Mouse (Mus musculus) neural tube, embryonic 14.5 days (tissue): Measurements from ENCODE around the gene Rnf38. TPM values are rescaled to one million over a fixed set of nuclear protein-coding genes. Genes with fewer than 3 reads are reported as not detected.

Experiments
- ATAC-seq: fragments of 200-750 bp; cut with Nextera tagmentation; 2 replicates; pipeline ENCODE4 v1.8.0; 2017; ENCODE audit warnings: low read depth, mild to moderate bottlenecking, moderate TSS enrichment, moderate library complexity
- H3K27ac ChIP-seq: fragments of 300-500 bp; sonication (generic); 2 replicates; pipeline ENCODE4 v1.5.1; 2014; ENCODE audit warnings: low read depth, mild to moderate bottlenecking, control low read depth, low read length, moderate library complexity, mixed read lengths
- H3K27me3 ChIP-seq: fragments of 300-500 bp; sonication (generic); 2 replicates; pipeline ENCODE4 v1.6.1; 2014; ENCODE audit warnings: low read length; ENCODE audit not compliant: control insufficient read depth, insufficient read depth
- H3K36me3 ChIP-seq: fragments of 300-500 bp; sonication (generic); 2 replicates; pipeline ENCODE4 v1.6.1; 2014; ENCODE audit warnings: low read length, mixed read lengths; ENCODE audit not compliant: control insufficient read depth, insufficient read depth
- H3K4me1 ChIP-seq: fragments of 300-500 bp; sonication (generic); 2 replicates; pipeline ENCODE4 v1.6.1; 2014; ENCODE audit warnings: low read length; ENCODE audit not compliant: control insufficient read depth, insufficient read depth
- H3K4me2 ChIP-seq: fragments of 300-500 bp; sonication (generic); 2 replicates; pipeline ENCODE4 v1.6.1; 2014; ENCODE audit warnings: mild to moderate bottlenecking, low read depth, low read length, control low read depth
- H3K4me3 ChIP-seq: fragments of 300-500 bp; sonication (generic); 2 replicates; pipeline ENCODE4 v1.5.1; 2014; ENCODE audit warnings: low read depth, low read length, control low read depth, mixed read lengths
- H3K9ac ChIP-seq: fragments of 300-500 bp; sonication (generic); replicated peaks from 2 replicates; pipeline ENCODE4 v1.6.1; 2014; ENCODE audit warnings: low read depth, mild to moderate bottlenecking, control low read depth, low read length, mixed read lengths
- H3K9me3 ChIP-seq: fragments of 300-500 bp; sonication (generic); 2 replicates; pipeline ENCODE4 v1.6.1; 2016; ENCODE audit warnings: low read length; ENCODE audit not compliant: control insufficient read depth
- WGBS: fragments of 180-500 bp; shearing (Covaris S2); extraction: QIAGEN DNeasy Blood & Tissue Kit; methylation state at CpG from one replicate; pipeline ENCODE4 v1.1.7; 2014; 5-methylcytosine and 5-hydroxymethylcytosine counted together
- polyA plus RNA-seq: library from polyadenylated mRNA; unstranded; fragments of >200 nt; fragmentation: Nextera tagmentation; extraction: Ambion mirVana; gene quantifications from 2 replicates; pipeline ENCODE4 v1.2.1, GENCODE M21; 2014

The Rnf38 gene
- polyA plus RNA-seq, 1 experiment from 2014 or later = 47.9 TPM

DNA sequence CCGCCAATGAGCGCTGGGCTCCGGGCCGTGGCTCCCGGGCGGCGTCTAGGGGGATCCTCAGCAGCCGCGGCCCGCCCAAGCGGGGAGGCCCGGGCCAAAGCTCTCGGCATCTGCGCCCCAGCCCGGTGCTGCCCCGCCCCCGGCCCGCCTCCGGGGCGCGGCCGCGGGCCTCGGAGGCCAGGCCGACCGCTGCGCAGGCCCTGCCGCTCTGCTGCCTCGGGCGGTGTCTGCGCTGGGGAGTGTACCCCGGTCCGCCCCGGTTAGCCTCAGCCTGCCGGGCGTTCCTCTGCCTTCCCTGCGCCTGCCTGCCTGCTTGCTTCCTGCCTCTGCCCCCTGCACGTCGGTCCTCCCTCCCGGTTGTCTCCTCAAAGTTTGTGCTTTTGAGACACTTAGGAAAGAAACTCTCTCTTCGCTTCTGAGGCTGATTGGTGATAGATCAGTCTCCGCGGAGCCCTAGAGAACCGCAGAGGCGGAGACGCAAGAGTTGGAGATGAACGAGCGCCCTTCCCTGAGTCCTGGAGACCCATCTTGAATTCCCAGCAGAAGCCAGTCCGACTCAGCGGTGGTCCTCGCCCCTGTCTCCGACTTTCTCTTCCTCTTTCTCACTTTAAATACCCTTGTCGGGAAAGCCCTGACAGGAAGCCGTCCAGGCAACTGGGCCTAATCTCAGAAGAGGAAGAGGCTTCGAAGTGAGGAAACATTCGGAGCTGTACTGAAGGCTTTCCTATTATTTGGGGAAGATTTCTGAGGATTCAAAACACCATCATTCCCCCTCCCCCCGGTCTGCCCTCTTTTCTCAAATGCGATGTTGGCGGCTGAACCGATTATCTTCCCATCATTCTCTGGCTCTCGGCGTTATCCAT, 646 bp upstream of the Rnf38 start:
- H3K4me1 ChIP-seq = peaks cover 21% of the 10 kb centered on the region; the same call in 1 of the 2 replicates
- H3K4me2 ChIP-seq = peak overlapping the region; percentile 79
- no peaks in the 10 kb centered on the region for H3K36me3 ChIP-seq
- H3K9me3 ChIP-seq = no peaks in the 10 kb centered on the region
- H3K9ac ChIP-seq = peak overlapping the region; percentile 95
- peak; percentile 97 for ATAC-seq
- H3K27ac ChIP-seq = peak overlapping the region; percentile 87
- H3K4me3 ChIP-seq = peak overlapping the region; percentile 65
- under 1% methylated on average over 49 of the region's 62 CpGs for WGBS
- no peaks in the 10 kb centered on the region for H3K27me3 ChIP-seq

DNA sequence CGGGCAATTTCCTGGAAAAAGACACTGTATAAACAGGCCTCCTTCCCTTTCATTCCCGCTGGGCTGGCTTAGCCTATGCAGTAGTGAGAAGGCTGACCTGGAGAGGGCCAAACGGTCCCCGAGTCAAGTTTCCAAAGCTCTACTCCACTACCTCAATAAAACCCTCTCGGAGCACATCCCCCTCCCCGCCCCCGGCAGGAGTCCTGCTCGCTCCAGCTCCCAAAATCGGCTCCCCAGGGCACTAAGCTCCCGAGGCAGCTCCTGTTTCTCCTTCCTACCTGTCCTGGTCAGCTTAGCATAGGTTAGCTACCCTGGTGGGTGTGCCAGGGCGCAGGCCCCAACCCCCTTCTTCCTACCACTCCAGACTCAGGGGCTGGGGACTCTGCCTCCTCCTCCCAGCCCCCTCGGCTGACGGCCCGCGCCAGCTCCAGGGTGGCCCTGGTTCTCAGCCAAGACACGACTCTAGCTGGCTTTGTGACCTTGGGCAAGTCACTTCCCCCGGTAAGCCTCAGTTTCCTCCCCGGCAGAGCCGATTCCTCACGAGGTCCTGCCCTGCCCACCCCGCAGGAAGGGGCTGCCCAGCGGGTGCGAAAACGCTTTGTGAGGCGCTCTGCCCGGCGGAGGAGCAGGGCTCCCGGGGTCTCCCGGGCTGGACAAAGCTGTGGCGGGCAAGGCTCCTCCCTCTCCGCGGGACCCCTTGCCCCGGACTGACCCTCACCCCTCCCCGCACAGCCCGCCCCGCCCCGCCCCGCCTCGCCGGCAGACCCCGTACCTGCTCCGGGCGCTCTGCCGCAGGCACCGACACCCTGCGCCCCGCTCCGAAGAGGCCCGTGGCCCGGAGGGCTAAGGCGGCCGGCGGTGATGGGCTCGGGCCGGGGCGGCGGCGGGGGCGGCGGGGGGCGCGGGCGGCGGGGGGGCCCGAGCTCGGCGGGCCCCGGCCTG, 547 bp downstream of the Rnf38 start:
- Histone ChIP-seq H3K4me1 (peaks cover 22% of the 10 kb centered on the region), H3K36me3 (no peaks in the 10 kb centered on the region), H3K4me2 (peak overlapping the region; percentile 79), H3K27me3 (no peaks in the 10 kb centered on the region), H3K9ac (peak overlapping the region; percentile 95), H3K4me3 (peak overlapping the region; percentile 65), H3K9me3 (no peaks in the 10 kb centered on the region), H3K27ac (peak overlapping the region; percentile 87)
- WGBS = under 1% methylated on average over 43 of the region's 68 CpGs
- ATAC-seq = peak; percentile 59

GRCm38 (mm10) chr4:44225128-44225527, 8.5 kb downstream of the Rnf38 start:
- ATAC-seq = no peak
- Histone ChIP-seq H3K9ac (no peak overlapping the region), H3K4me1 (peaks cover 6% of the 10 kb centered on the region; the same call in 1 of the 2 replicates), H3K9me3 (no peaks in the 10 kb centered on the region), H3K4me2 (no peak overlapping the region), H3K27ac (no peak overlapping the region), H3K36me3 (no peaks in the 10 kb centered on the region), H3K4me3 (no peak overlapping the region), H3K27me3 (no peaks in the 10 kb centered on the region)
- 89% methylated on average over 10 of the region's 10 CpGs for WGBS

GRCm38 (mm10) chr4:44224141-44224540, 9.4 kb downstream of the Rnf38 start:
- Histone ChIP-seq H3K9me3 (no peaks in the 10 kb centered on the region), H3K36me3 (no peaks in the 10 kb centered on the region), H3K4me1 (peaks cover 6% of the 10 kb centered on the region; the same call in 1 of the 2 replicates), H3K27ac (no peak overlapping the region), H3K9ac (no peak overlapping the region), H3K27me3 (no peaks in the 10 kb centered on the region), H3K4me3 (no peak overlapping the region), H3K4me2 (no peak overlapping the region)
- ATAC-seq = no peak
- 21% methylated on average over 9 of the region's 9 CpGs for WGBS

- no peak overlapping the region for H3K27ac ChIP-seq
- H3K4me1 ChIP-seq = peaks cover 6% of the 10 kb centered on the region; the same call in 1 of the 2 replicates
- H3K4me2 ChIP-seq = no peak overlapping the region
- no peak overlapping the region for H3K9ac ChIP-seq
- no peaks in the 10 kb centered on the region for H3K36me3 ChIP-seq
- no peaks in the 10 kb centered on the region for H3K9me3 ChIP-seq
- H3K4me3 ChIP-seq = no peak overlapping the region
- no peaks in the 10 kb centered on the region for H3K27me3 ChIP-seq
- no peak for ATAC-seq
- whole genome bisulfite sequencing = 76% methylated on average over 4 of the region's 4 CpGs
Measured at GRCm38 (mm10) chr4:44223444-44223843, 10.1 kb downstream of the Rnf38 start.

- 74% methylated on average over 10 of the region's 10 CpGs for WGBS
- H3K4me1 ChIP-seq = no peaks in the 10 kb centered on the region
Measured at GRCm38 (mm10) chr4:44216797-44217442, 16.7 kb downstream of the Rnf38 start.

GRCm38 (mm10) chr4:44199968-44200367, 33.6 kb downstream of the Rnf38 start:
- H3K4me3 ChIP-seq = no peak overlapping the region
- no peaks in the 10 kb centered on the region for H3K27me3 ChIP-seq
- no peak overlapping the region for H3K4me2 ChIP-seq
- no peaks in the 10 kb centered on the region for H3K36me3 ChIP-seq
- no peak overlapping the region for H3K27ac ChIP-seq
- no peaks in the 10 kb centered on the region for H3K9me3 ChIP-seq
- H3K4me1 ChIP-seq = no peaks in the 10 kb centered on the region
- no peak overlapping the region for H3K9ac ChIP-seq
- no peak for ATAC-seq
- WGBS = 78% methylated on average over 1 of the region's 1 CpGs

More at GRCm38 (mm10) chr4:44216797-44217442, 16.7 kb downstream of the Rnf38 start:
- no peaks in the 10 kb centered on the region for H3K27me3 ChIP-seq
- no peaks in the 10 kb centered on the region for H3K36me3 ChIP-seq
- no peak overlapping the region for H3K4me2 ChIP-seq
- H3K4me3 ChIP-seq = no peak overlapping the region
- H3K27ac ChIP-seq = no peak overlapping the region
- ATAC-seq = no peak
- no peak overlapping the region for H3K9ac ChIP-seq
- no peaks in the 10 kb centered on the region for H3K9me3 ChIP-seq

DNA sequence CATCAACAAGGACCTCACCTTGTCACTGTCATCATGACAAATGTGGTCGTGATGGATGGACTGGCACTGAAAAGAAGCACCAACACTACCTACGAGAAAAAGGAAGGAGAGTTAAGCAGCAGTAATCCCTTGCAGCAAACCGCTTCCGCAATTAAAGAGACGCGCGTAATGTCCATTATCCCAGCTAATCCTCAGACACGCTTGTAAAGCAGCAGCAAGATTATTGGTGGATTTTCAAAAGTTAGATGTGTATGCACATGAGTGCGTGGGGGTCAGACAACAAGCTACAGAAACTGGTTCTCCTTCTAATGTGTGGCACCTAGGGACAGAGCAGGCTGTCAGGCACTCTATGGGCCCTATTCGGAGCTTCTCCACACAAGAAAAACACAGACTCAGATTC, 46.2 kb downstream of the Rnf38 start:
- ATAC-seq = no peak
- 0 out of 2 replicates have a peak, but pooled peaks cover 3% of the 10 kb centered on the region for H3K4me1 ChIP-seq

More for the DNA sequence above, 46.2 kb downstream of the Rnf38 start:
- no peak overlapping the region for H3K9ac ChIP-seq
- H3K27me3 ChIP-seq = no peaks in the 10 kb centered on the region
- no peak overlapping the region for H3K4me2 ChIP-seq
- H3K27ac ChIP-seq = no peak overlapping the region
- no peaks in the 10 kb centered on the region for H3K9me3 ChIP-seq
- H3K36me3 ChIP-seq = no peaks in the 10 kb centered on the region
- no peak overlapping the region for H3K4me3 ChIP-seq
- 70% methylated on average over 10 of the region's 10 CpGs for WGBS
